Mouse (Mus musculus): Measurements from ENCODE around the gene Sub1. TPM values are rescaled to one million over a fixed set of nuclear protein-coding genes. Genes with fewer than 3 reads are reported as not detected.

Sub1 gene
- polyA plus RNA-seq, 1 experiment from 2014 or later: 637 TPM

DNA sequence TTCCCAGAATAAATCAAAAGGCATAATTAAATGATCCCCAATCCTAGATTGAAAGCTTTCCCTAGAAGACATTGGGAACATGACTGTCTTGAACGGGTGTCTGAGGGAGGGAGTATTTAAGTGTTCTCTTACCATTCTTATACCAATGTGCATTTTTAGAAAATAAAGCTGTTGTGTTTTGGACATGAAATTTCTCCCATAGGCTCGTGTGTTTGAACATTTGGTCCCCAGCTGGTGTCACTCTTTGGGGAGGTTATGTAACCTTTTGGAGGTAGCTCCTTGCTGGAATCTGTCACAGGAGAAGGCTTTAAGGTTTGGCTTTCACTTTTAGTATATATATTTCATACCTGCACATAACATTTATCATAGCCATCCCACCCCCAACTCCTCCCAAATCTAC, 18.6 kb downstream of the Sub1 start:
- Histone ChIP-seq H3K27me3 (ENCODE audit: control insufficient read depth, insufficient read depth, low read length) (no peaks in the 10 kb centered on the region), H3K9ac (ENCODE audit: low read length) (no peak overlapping the region), H3K9me3 (replicated peaks; ENCODE audit: control insufficient read depth, low read length) (no peaks in the 10 kb centered on the region), H3K36me3 (ENCODE audit: control insufficient read depth, insufficient read depth, low read length) (peaks cover 2% of the 10 kb centered on the region; the same call in 1 of the 2 replicates), H3K4me2 (ENCODE audit: low read depth, low read length) (no peak overlapping the region), H3K4me3 (replicated peaks; ENCODE audit: low read length) (no peak overlapping the region), H3K27ac (ENCODE audit: low read length) (no peak overlapping the region), H3K4me1 (ENCODE audit: control insufficient read depth, insufficient read depth, low read length) (no peaks in the 10 kb centered on the region)
- no peak for ATAC-seq (ENCODE audit: insufficient read depth, low FRiP score)
- WGBS: 59% methylated on average over 2 of the region's 2 CpGs

DNA sequence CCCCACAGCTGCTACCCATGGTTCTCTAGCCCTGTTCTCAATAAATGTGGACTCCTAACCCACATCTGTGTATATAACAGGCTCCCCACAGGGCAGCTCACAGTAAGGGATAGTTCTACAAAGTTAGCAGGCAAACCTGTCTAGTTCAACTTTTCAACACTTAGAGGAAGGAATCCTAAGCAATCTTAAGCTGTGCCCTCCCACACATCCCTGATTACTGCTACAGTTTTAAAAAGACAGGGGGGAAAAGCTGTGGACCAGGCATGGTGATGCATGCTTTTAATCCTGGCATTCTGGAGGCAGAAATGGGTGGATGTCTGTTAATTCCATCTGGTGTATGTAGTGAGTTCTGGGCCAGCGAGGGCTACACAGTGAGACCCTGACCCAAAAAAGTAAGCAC, 19.7 kb downstream of the Sub1 start:
- no peaks in the 10 kb centered on the region for H3K9me3 ChIP-seq (replicated peaks; ENCODE audit: control insufficient read depth, low read length)
- no peak overlapping the region for H3K4me3 ChIP-seq (replicated peaks; ENCODE audit: low read length)
- ATAC-seq (ENCODE audit: insufficient read depth, low FRiP score): no peak

GRCm38 (mm10) chr15:11975836-11976235, 20.9 kb downstream of the Sub1 start:
- H3K27ac ChIP-seq (ENCODE audit: low read length): no peak overlapping the region
- ATAC-seq (ENCODE audit: insufficient read depth, low FRiP score): no peak
- no peak overlapping the region for H3K9ac ChIP-seq (ENCODE audit: low read length)
- no peaks in the 10 kb centered on the region for H3K9me3 ChIP-seq (replicated peaks; ENCODE audit: control insufficient read depth, low read length)
- peaks cover 2% of the 10 kb centered on the region; the same call in 1 of the 2 replicates for H3K36me3 ChIP-seq (ENCODE audit: control insufficient read depth, insufficient read depth, low read length)
- no peak overlapping the region for H3K4me3 ChIP-seq (replicated peaks; ENCODE audit: low read length)
- no peaks in the 10 kb centered on the region for H3K4me1 ChIP-seq (ENCODE audit: control insufficient read depth, insufficient read depth, low read length)
- WGBS: 78% methylated on average over 9 of the region's 9 CpGs
- H3K27me3 ChIP-seq (ENCODE audit: control insufficient read depth, insufficient read depth, low read length): no peaks in the 10 kb centered on the region
- no peak overlapping the region for H3K4me2 ChIP-seq (ENCODE audit: low read depth, low read length)

More for the DNA sequence above, 19.7 kb downstream of the Sub1 start:
- Histone ChIP-seq H3K4me1 (ENCODE audit: control insufficient read depth, insufficient read depth, low read length) (no peaks in the 10 kb centered on the region), H3K4me2 (ENCODE audit: low read depth, low read length) (no peak overlapping the region), H3K27ac (ENCODE audit: low read length) (no peak overlapping the region), H3K9ac (ENCODE audit: low read length) (no peak overlapping the region), H3K27me3 (ENCODE audit: control insufficient read depth, insufficient read depth, low read length) (no peaks in the 10 kb centered on the region), H3K36me3 (ENCODE audit: control insufficient read depth, insufficient read depth, low read length) (peaks cover 2% of the 10 kb centered on the region; the same call in 1 of the 2 replicates)
- WGBS: 85% methylated on average over 1 of the region's 1 CpGs

DNA sequence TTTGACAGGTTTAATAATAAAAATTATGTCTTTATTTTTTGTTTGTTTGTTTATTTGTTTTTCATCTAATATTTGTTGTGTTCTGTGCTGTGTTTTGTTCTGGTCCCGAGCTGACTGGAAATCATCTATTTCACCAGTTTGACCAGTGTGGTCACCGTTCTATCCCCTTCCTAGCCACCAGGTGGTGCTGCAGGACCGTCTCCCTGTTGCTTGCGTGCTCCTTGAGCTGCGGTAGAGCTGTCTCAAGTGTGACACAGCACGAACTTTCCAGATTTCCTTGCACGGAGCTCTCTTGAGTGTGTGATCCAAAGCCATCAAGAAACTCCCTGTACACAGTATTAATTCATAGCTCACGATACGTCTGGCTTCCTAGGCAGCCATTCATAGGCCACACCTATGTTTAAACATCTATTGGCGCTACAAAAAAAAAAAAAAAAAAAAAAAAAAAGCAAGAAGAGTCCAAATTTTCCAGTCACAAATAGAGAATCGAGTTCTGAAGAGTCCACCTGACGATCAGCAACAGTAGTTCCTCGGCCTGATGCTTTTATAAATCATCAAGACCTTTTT, 24.8 kb downstream of the Sub1 start:
- Histone ChIP-seq H3K4me2 (ENCODE audit: low read depth, low read length) (peak overlapping the region; percentile 28; the same call in 1 of the 2 replicates), H3K27ac (ENCODE audit: low read length) (no peak overlapping the region), H3K27me3 (ENCODE audit: control insufficient read depth, insufficient read depth, low read length) (no peaks in the 10 kb centered on the region), H3K4me1 (ENCODE audit: control insufficient read depth, insufficient read depth, low read length) (no peaks in the 10 kb centered on the region), H3K9me3 (replicated peaks; ENCODE audit: control insufficient read depth, low read length) (no peaks in the 10 kb centered on the region), H3K9ac (ENCODE audit: low read length) (no peak overlapping the region), H3K36me3 (ENCODE audit: control insufficient read depth, insufficient read depth, low read length) (no peaks in the 10 kb centered on the region), H3K4me3 (replicated peaks; ENCODE audit: low read length) (no peak overlapping the region)
- peak; percentile 72; the same call in 1 of the 2 replicates for ATAC-seq (ENCODE audit: insufficient read depth, low FRiP score)
- 22% methylated on average over 13 of the region's 13 CpGs for WGBS

- 70% methylated on average over 10 of the region's 10 CpGs for WGBS
Measured at GRCm38 (mm10) chr15:11970621-11971020, 26.2 kb downstream of the Sub1 start.

DNA sequence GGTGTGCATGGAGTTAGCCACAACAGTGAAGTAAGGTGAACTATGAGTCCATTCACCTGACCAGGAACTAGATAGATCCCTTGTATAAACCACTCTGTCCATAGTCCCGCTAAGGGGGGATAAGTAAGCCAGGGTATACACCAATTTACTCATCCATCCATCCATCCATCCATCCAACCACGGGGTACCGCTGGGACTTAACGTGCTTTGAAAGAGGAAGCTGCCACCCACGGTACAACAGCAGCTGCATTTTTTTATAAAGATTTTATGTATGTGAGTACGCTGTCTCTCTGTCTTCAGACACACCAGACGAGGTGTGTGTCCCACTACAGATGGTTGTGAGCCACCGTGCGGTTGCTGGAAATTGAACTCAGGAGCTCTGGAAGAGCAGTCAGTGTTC, 27.9 kb downstream of the Sub1 start:
- Histone ChIP-seq H3K9me3 (replicated peaks; ENCODE audit: control insufficient read depth, low read length) (no peaks in the 10 kb centered on the region), H3K9ac (ENCODE audit: low read length) (no peak overlapping the region), H3K27me3 (ENCODE audit: control insufficient read depth, insufficient read depth, low read length) (no peaks in the 10 kb centered on the region), H3K4me1 (ENCODE audit: control insufficient read depth, insufficient read depth, low read length) (no peaks in the 10 kb centered on the region), H3K4me2 (ENCODE audit: low read depth, low read length) (no peak overlapping the region), H3K4me3 (replicated peaks; ENCODE audit: low read length) (no peak overlapping the region), H3K27ac (ENCODE audit: low read length) (no peak overlapping the region), H3K36me3 (ENCODE audit: control insufficient read depth, insufficient read depth, low read length) (no peaks in the 10 kb centered on the region)
- ATAC-seq (ENCODE audit: insufficient read depth, low FRiP score): no peak
- WGBS: 81% methylated on average over 9 of the region's 9 CpGs

More at GRCm38 (mm10) chr15:11970621-11971020, 26.2 kb downstream of the Sub1 start:
- ATAC-seq (ENCODE audit: insufficient read depth, low FRiP score): no peak
- Histone ChIP-seq H3K4me3 (replicated peaks; ENCODE audit: low read length) (no peak overlapping the region), H3K9ac (ENCODE audit: low read length) (no peak overlapping the region), H3K27ac (ENCODE audit: low read length) (no peak overlapping the region), H3K36me3 (ENCODE audit: control insufficient read depth, insufficient read depth, low read length) (no peaks in the 10 kb centered on the region), H3K27me3 (ENCODE audit: control insufficient read depth, insufficient read depth, low read length) (no peaks in the 10 kb centered on the region), H3K9me3 (replicated peaks; ENCODE audit: control insufficient read depth, low read length) (no peaks in the 10 kb centered on the region), H3K4me2 (ENCODE audit: low read depth, low read length) (no peak overlapping the region), H3K4me1 (ENCODE audit: control insufficient read depth, insufficient read depth, low read length) (no peaks in the 10 kb centered on the region)

GRCm38 (mm10) chr15:11966367-11966766, 30.4 kb downstream of the Sub1 start:
- no peak overlapping the region for H3K4me3 ChIP-seq (replicated peaks; ENCODE audit: low read length)
- no peak overlapping the region for H3K27ac ChIP-seq (ENCODE audit: low read length)
- H3K4me2 ChIP-seq (ENCODE audit: low read depth, low read length): no peak overlapping the region
- H3K9ac ChIP-seq (ENCODE audit: low read length): no peak overlapping the region
- H3K4me1 ChIP-seq (ENCODE audit: control insufficient read depth, insufficient read depth, low read length): no peaks in the 10 kb centered on the region
- H3K36me3 ChIP-seq (ENCODE audit: control insufficient read depth, insufficient read depth, low read length): no peaks in the 10 kb centered on the region
- H3K27me3 ChIP-seq (ENCODE audit: control insufficient read depth, insufficient read depth, low read length): no peaks in the 10 kb centered on the region
- H3K9me3 ChIP-seq (replicated peaks; ENCODE audit: control insufficient read depth, low read length): no peaks in the 10 kb centered on the region
- WGBS: 7% methylated on average over 4 of the region's 4 CpGs
- ATAC-seq (ENCODE audit: insufficient read depth, low FRiP score): no peak

GRCm38 (mm10) chr15:11965201-11965845, 31.5 kb downstream of the Sub1 start:
- H3K4me3 ChIP-seq (replicated peaks; ENCODE audit: low read length): no peak overlapping the region
- H3K36me3 ChIP-seq (ENCODE audit: control insufficient read depth, insufficient read depth, low read length): no peaks in the 10 kb centered on the region
- no peak overlapping the region for H3K4me2 ChIP-seq (ENCODE audit: low read depth, low read length)
- no peak for ATAC-seq (ENCODE audit: insufficient read depth, low FRiP score)
- no peak overlapping the region for H3K9ac ChIP-seq (ENCODE audit: low read length)
- H3K27ac ChIP-seq (ENCODE audit: low read length): no peak overlapping the region
- H3K4me1 ChIP-seq (ENCODE audit: control insufficient read depth, insufficient read depth, low read length): no peaks in the 10 kb centered on the region
- no peaks in the 10 kb centered on the region for H3K27me3 ChIP-seq (ENCODE audit: control insufficient read depth, insufficient read depth, low read length)
- WGBS: 71% methylated on average over 5 of the region's 5 CpGs
- H3K9me3 ChIP-seq (replicated peaks; ENCODE audit: control insufficient read depth, low read length): no peaks in the 10 kb centered on the region

DNA sequence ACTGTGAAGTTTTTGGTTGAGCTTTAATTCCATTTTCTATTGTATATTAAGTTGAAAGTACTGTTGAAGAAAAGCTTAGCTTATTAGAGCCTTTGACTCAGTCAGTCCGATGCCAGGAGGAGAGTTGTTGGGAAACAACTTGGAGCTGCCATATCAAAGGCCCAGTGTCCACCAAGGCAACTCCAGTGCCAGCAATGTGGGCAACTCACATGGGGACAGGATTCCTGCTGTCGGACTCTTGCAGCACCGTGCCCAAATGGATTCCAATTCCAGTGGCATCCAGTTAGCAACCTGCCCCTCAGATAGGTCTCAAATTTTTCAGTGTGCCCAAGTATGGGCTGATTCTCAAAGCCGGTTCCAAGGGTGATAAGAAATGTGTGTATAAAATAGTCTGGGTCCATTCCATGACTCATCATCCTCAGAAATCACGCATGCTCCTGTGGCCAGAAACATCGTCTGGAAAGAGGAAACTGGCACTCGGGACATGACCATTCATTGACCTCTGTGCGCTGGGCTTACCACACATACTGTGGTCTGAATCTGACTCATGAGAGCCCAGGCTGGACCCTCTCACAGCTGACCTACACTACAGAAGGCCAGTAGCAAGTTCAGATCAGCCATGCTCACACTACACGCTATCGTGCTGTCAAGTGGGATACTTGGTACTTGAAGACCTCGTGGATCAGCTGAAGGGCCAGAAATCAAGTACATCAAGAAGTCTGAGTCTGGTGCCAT, 32.8 kb downstream of the Sub1 start:
- no peak for ATAC-seq (ENCODE audit: insufficient read depth, low FRiP score)

More for the DNA sequence above, 32.8 kb downstream of the Sub1 start:
- Histone ChIP-seq H3K4me1 (ENCODE audit: control insufficient read depth, insufficient read depth, low read length) (no peaks in the 10 kb centered on the region), H3K9ac (ENCODE audit: low read length) (no peak overlapping the region), H3K4me3 (replicated peaks; ENCODE audit: low read length) (no peak overlapping the region), H3K36me3 (ENCODE audit: control insufficient read depth, insufficient read depth, low read length) (no peaks in the 10 kb centered on the region), H3K27me3 (ENCODE audit: control insufficient read depth, insufficient read depth, low read length) (no peaks in the 10 kb centered on the region), H3K4me2 (ENCODE audit: low read depth, low read length) (no peak overlapping the region), H3K27ac (ENCODE audit: low read length) (no peak overlapping the region), H3K9me3 (replicated peaks; ENCODE audit: control insufficient read depth, low read length) (no peaks in the 10 kb centered on the region)
- WGBS: 88% methylated on average over 11 of the region's 11 CpGs
